Mouse (Mus musculus): Measurements from ENCODE around the gene Ripk3. TPM values are rescaled to one million over a fixed set of nuclear protein-coding genes. Genes with fewer than 3 reads are reported as not detected.

Gene Ripk3
- polyA plus RNA-seq, 1 experiment = 7.5 TPM

- TF ChIP-seq POLR2A (IDR thresholded peaks at IDR 0.05; ENCODE audit: borderline replicate concordance, extremely low read depth, low read depth, low read length) (peak; percentile 44; the same call in 1 of the 2 replicates), CTCF (IDR thresholded peaks at IDR 0.05; ENCODE audit: insufficient read depth, low read length) (peak; percentile 96)
- peaks cover 17% of the 10 kb centered on the region for H3K4me1 ChIP-seq (ENCODE audit: control insufficient read depth, insufficient read depth, low read length)
- WGBS = 15% methylated on average over 14 of the region's 14 CpGs
- H3K4me3 ChIP-seq (replicated peaks; ENCODE audit: extremely low read depth, low read depth, low read length) = peak overlapping the region; percentile 73
- peak; percentile 39 for DNase-seq
Observed at GRCm38 (mm10) chr14:55781310-55781709, 7.4 kb downstream of the Ripk3 start.

GRCm38 (mm10) chr14:55780736-55781135 lies 7.9 kb downstream of the Ripk3 start:
- TF ChIP-seq CTCF (IDR thresholded peaks at IDR 0.05; ENCODE audit: insufficient read depth, low read length) = no peak
- TF ChIP-seq POLR2A (IDR thresholded peaks at IDR 0.05; ENCODE audit: borderline replicate concordance, extremely low read depth, low read depth, low read length) = no peak

GRCm38 (mm10) chr14:55779656-55780055 lies 9.0 kb downstream of the Ripk3 start:
- H3K4me1 ChIP-seq (ENCODE audit: control insufficient read depth, insufficient read depth, low read length) = peaks cover 14% of the 10 kb centered on the region
- WGBS = 58% methylated on average over 16 of the region's 16 CpGs
- DNase-seq = peak; percentile 2
- no peak for TF ChIP-seq CTCF (IDR thresholded peaks at IDR 0.05; ENCODE audit: insufficient read depth, low read length)
- TF ChIP-seq POLR2A (IDR thresholded peaks at IDR 0.05; ENCODE audit: borderline replicate concordance, extremely low read depth, low read depth, low read length) = no peak
- no peak overlapping the region for H3K4me3 ChIP-seq (replicated peaks; ENCODE audit: extremely low read depth, low read depth, low read length)

More at GRCm38 (mm10) chr14:55780736-55781135, 7.9 kb downstream of the Ripk3 start:
- Histone ChIP-seq H3K4me3 (replicated peaks; ENCODE audit: extremely low read depth, low read depth, low read length) (no peak overlapping the region), H3K4me1 (ENCODE audit: control insufficient read depth, insufficient read depth, low read length) (peaks cover 17% of the 10 kb centered on the region)
- WGBS = 76% methylated on average over 11 of the region's 11 CpGs
- peak; percentile 5 for DNase-seq

GRCm38 (mm10) chr14:55778686-55779085 lies 10.0 kb downstream of the Ripk3 start:
- WGBS = 86% methylated on average over 15 of the region's 15 CpGs
- no peak for TF ChIP-seq POLR2A (IDR thresholded peaks at IDR 0.05; ENCODE audit: borderline replicate concordance, extremely low read depth, low read depth, low read length)
- TF ChIP-seq CTCF (IDR thresholded peaks at IDR 0.05; ENCODE audit: insufficient read depth, low read length) = no peak
- Histone ChIP-seq H3K4me3 (replicated peaks; ENCODE audit: extremely low read depth, low read depth, low read length) (no peak overlapping the region), H3K4me1 (ENCODE audit: control insufficient read depth, insufficient read depth, low read length) (peaks cover 14% of the 10 kb centered on the region)
- no peak for DNase-seq

- DNase-seq = no peak
- TF ChIP-seq POLR2A (IDR thresholded peaks at IDR 0.05; ENCODE audit: borderline replicate concordance, extremely low read depth, low read depth, low read length) (no peak), CTCF (IDR thresholded peaks at IDR 0.05; ENCODE audit: insufficient read depth, low read length) (no peak)
- WGBS = 81% methylated on average over 11 of the region's 11 CpGs
- no peak overlapping the region for H3K4me3 ChIP-seq (replicated peaks; ENCODE audit: extremely low read depth, low read depth, low read length)
- H3K4me1 ChIP-seq (ENCODE audit: control insufficient read depth, insufficient read depth, low read length) = peaks cover 14% of the 10 kb centered on the region
Observed at GRCm38 (mm10) chr14:55777806-55778205, 10.9 kb downstream of the Ripk3 start.

- WGBS = 20% methylated on average over 3 of the region's 3 CpGs
- H3K4me1 ChIP-seq (ENCODE audit: control insufficient read depth, insufficient read depth, low read length) = peaks cover 14% of the 10 kb centered on the region
- TF ChIP-seq POLR2A (IDR thresholded peaks at IDR 0.05; ENCODE audit: borderline replicate concordance, extremely low read depth, low read depth, low read length) = no peak
- TF ChIP-seq CTCF (IDR thresholded peaks at IDR 0.05; ENCODE audit: insufficient read depth, low read length) = no peak
- H3K4me3 ChIP-seq (replicated peaks; ENCODE audit: extremely low read depth, low read depth, low read length) = no peak overlapping the region
- no peak for DNase-seq
Observed at GRCm38 (mm10) chr14:55777176-55777575, 11.5 kb downstream of the Ripk3 start.

GRCm38 (mm10) chr14:55776711-55777110 lies 12.0 kb downstream of the Ripk3 start:
- no peak for DNase-seq
- WGBS = 39% methylated on average over 7 of the region's 7 CpGs
- Histone ChIP-seq H3K4me3 (replicated peaks; ENCODE audit: extremely low read depth, low read depth, low read length) (no peak overlapping the region), H3K4me1 (ENCODE audit: control insufficient read depth, insufficient read depth, low read length) (peaks cover 11% of the 10 kb centered on the region)
- TF ChIP-seq POLR2A (IDR thresholded peaks at IDR 0.05; ENCODE audit: borderline replicate concordance, extremely low read depth, low read depth, low read length) (no peak), CTCF (IDR thresholded peaks at IDR 0.05; ENCODE audit: insufficient read depth, low read length) (no peak)

- H3K4me1 ChIP-seq (ENCODE audit: control insufficient read depth, insufficient read depth, low read length) = peaks cover 5% of the 10 kb centered on the region; the same call in 1 of the 2 replicates
- WGBS = 84% methylated on average over 16 of the region's 16 CpGs
- no peak overlapping the region for H3K4me3 ChIP-seq (replicated peaks; ENCODE audit: extremely low read depth, low read depth, low read length)
- no peak for DNase-seq
- TF ChIP-seq POLR2A (IDR thresholded peaks at IDR 0.05; ENCODE audit: borderline replicate concordance, extremely low read depth, low read depth, low read length) = no peak
- TF ChIP-seq CTCF (IDR thresholded peaks at IDR 0.05; ENCODE audit: insufficient read depth, low read length) = no peak
Observed at GRCm38 (mm10) chr14:55769087-55769703, 19.5 kb downstream of the Ripk3 start.

GRCm38 (mm10) chr14:55768555-55768954 lies 20.1 kb downstream of the Ripk3 start:
- DNase-seq = no peak
- no peak overlapping the region for H3K4me3 ChIP-seq (replicated peaks; ENCODE audit: extremely low read depth, low read depth, low read length)
- 64% methylated on average over 6 of the region's 6 CpGs for WGBS
- H3K4me1 ChIP-seq (ENCODE audit: control insufficient read depth, insufficient read depth, low read length) = peaks cover 5% of the 10 kb centered on the region; the same call in 1 of the 2 replicates
- TF ChIP-seq CTCF (IDR thresholded peaks at IDR 0.05; ENCODE audit: insufficient read depth, low read length) (no peak), POLR2A (IDR thresholded peaks at IDR 0.05; ENCODE audit: borderline replicate concordance, extremely low read depth, low read depth, low read length) (no peak)

Measured in lung, adult 2 months (tissue).